Mouse (Mus musculus) splenic B cell, adult 2 months (primary cell): ENCODE data around the gene Plcb1.
"Not testable (repeated sequence)": the region's sequence is repeated elsewhere in the genome, so short reads cannot be mapped to it uniquely, and the experiment has no call there.

Experiments
- DNase-seq: peaks from one replicate; pipeline ENCODE4 v3.0.0-alpha.2; 2011; ENCODE audit warnings: low read depth, low spot score
- H3K27me3 ChIP-seq: 2 replicates; pipeline ENCODE4 v1.6.1; 2012; ENCODE audit warnings: mild to moderate bottlenecking, low read length, moderate library complexity, mixed read lengths; ENCODE audit not compliant: control insufficient read depth, poor library complexity, insufficient read depth, severe bottlenecking
- H3K36me3 ChIP-seq: 2 replicates; pipeline ENCODE4 v1.6.1; 2012; ENCODE audit warnings: mild to moderate bottlenecking, low read length, moderate library complexity, mixed read lengths; ENCODE audit not compliant: control insufficient read depth, poor library complexity, insufficient read depth, severe bottlenecking

Plcb1 gene

GRCm38 (mm10) chr2:135007885-135008284 lies 222.0 kb downstream of the Plcb1 start:
- H3K36me3 ChIP-seq, H3K27me3 ChIP-seq, DNase-seq: not testable (repeated sequence)

- Histone ChIP-seq H3K36me3 (no peaks in the 10 kb centered on the region), H3K27me3 (no peaks in the 10 kb centered on the region)
- DNase-seq: no peak
Observed at GRCm38 (mm10) chr2:135010371-135010770, 224.5 kb downstream of the Plcb1 start.

- H3K27me3 ChIP-seq: no peaks in the 10 kb centered on the region
- no peaks in the 10 kb centered on the region for H3K36me3 ChIP-seq
- DNase-seq: no peak
Observed at GRCm38 (mm10) chr2:135015501-135015900, 229.6 kb downstream of the Plcb1 start.

- Histone ChIP-seq H3K27me3 (no peaks in the 10 kb centered on the region), H3K36me3 (no peaks in the 10 kb centered on the region)
- no peak for DNase-seq
Observed at GRCm38 (mm10) chr2:135018275-135018674, 232.4 kb downstream of the Plcb1 start.

GRCm38 (mm10) chr2:135018708-135019107 lies 232.8 kb downstream of the Plcb1 start:
- Histone ChIP-seq H3K36me3 (no peaks in the 10 kb centered on the region), H3K27me3 (no peaks in the 10 kb centered on the region)
- no peak for DNase-seq

- no peaks in the 10 kb centered on the region for H3K27me3 ChIP-seq
- no peaks in the 10 kb centered on the region for H3K36me3 ChIP-seq
- DNase-seq: no peak
Observed at GRCm38 (mm10) chr2:135019588-135019987, 233.7 kb downstream of the Plcb1 start.

- Histone ChIP-seq H3K27me3 (no peaks in the 10 kb centered on the region), H3K36me3 (no peaks in the 10 kb centered on the region)
- no peak for DNase-seq
Observed at GRCm38 (mm10) chr2:135029288-135029687, 243.4 kb downstream of the Plcb1 start.

GRCm38 (mm10) chr2:135029700-135030099 lies 243.8 kb downstream of the Plcb1 start:
- H3K27me3 ChIP-seq: no peaks in the 10 kb centered on the region

GRCm38 (mm10) chr2:135035640-135036260 lies 249.9 kb downstream of the Plcb1 start:
- Histone ChIP-seq H3K36me3 (no peaks in the 10 kb centered on the region), H3K27me3 (no peaks in the 10 kb centered on the region)
- DNase-seq: no peak

More at GRCm38 (mm10) chr2:135029700-135030099, 243.8 kb downstream of the Plcb1 start:
- DNase-seq: no peak
- no peaks in the 10 kb centered on the region for H3K36me3 ChIP-seq

- H3K27me3 ChIP-seq: no peaks in the 10 kb centered on the region
- no peak for DNase-seq
- no peaks in the 10 kb centered on the region for H3K36me3 ChIP-seq
Observed at GRCm38 (mm10) chr2:135048791-135049190, 262.9 kb downstream of the Plcb1 start.

GRCm38 (mm10) chr2:135049283-135049682 lies 263.4 kb downstream of the Plcb1 start:
- Histone ChIP-seq H3K27me3 (no peaks in the 10 kb centered on the region), H3K36me3 (no peaks in the 10 kb centered on the region)
- no peak for DNase-seq

- DNase-seq: no peak
- no peaks in the 10 kb centered on the region for H3K27me3 ChIP-seq
- no peaks in the 10 kb centered on the region for H3K36me3 ChIP-seq
Observed at GRCm38 (mm10) chr2:135051540-135052288, 265.8 kb downstream of the Plcb1 start.

- Histone ChIP-seq H3K27me3 (no peaks in the 10 kb centered on the region), H3K36me3 (no peaks in the 10 kb centered on the region)
- no peak for DNase-seq
Observed at GRCm38 (mm10) chr2:135053391-135053790, 267.5 kb downstream of the Plcb1 start.

GRCm38 (mm10) chr2:135067419-135067818 lies 281.6 kb downstream of the Plcb1 start:
- no peak for DNase-seq
- Histone ChIP-seq H3K27me3 (no peaks in the 10 kb centered on the region), H3K36me3 (no peaks in the 10 kb centered on the region)

- no peaks in the 10 kb centered on the region for H3K36me3 ChIP-seq
- DNase-seq: no peak
- no peaks in the 10 kb centered on the region for H3K27me3 ChIP-seq
Observed at GRCm38 (mm10) chr2:135071349-135071748, 285.5 kb downstream of the Plcb1 start.
